Mouse (Mus musculus) heart, postnatal 0 days (tissue): ENCODE results near the gene Fgfr2. TPM values are rescaled to one million over a fixed set of nuclear protein-coding genes. Genes with fewer than 3 reads are reported as not detected.

Experiments
- ATAC-seq: fragments of 200-750 bp; cut with Nextera tagmentation; 2 replicates; pipeline ENCODE4 v1.8.0; 2017; ENCODE audit warnings: low read depth, moderate number of reproducible peaks, moderate library complexity; ENCODE audit not compliant: insufficient read depth
- DNase-seq: peaks from one replicate; pipeline ENCODE4 v3.0.0-alpha.2; 2016; ENCODE audit warnings: low spot score
- H3K27ac ChIP-seq: fragments of 300-500 bp; sonication (generic); 2 replicates; pipeline ENCODE4 v1.5.1; 2014; ENCODE audit warnings: low read depth, mild to moderate bottlenecking
- H3K27me3 ChIP-seq: fragments of 300-500 bp; sonication (generic); 2 replicates; pipeline ENCODE4 v1.6.1; 2014; ENCODE audit warnings: low read length, mixed read lengths; ENCODE audit not compliant: control insufficient read depth, insufficient read depth
- H3K36me3 ChIP-seq: fragments of 300-500 bp; sonication (generic); replicated peaks from 2 replicates; pipeline ENCODE4 v1.6.1; 2014; ENCODE audit warnings: low read length, mixed read lengths; ENCODE audit not compliant: control insufficient read depth, insufficient read depth
- H3K4me1 ChIP-seq: fragments of 300-500 bp; sonication (generic); 2 replicates; pipeline ENCODE4 v1.6.1; 2014; ENCODE audit warnings: antibody characterized with exemption; ENCODE audit not compliant: control insufficient read depth, insufficient read depth
- H3K4me2 ChIP-seq: fragments of 300-500 bp; sonication (generic); 2 replicates; pipeline ENCODE4 v1.6.1; 2014; ENCODE audit warnings: low read depth, mild to moderate bottlenecking, low read length, moderate library complexity
- H3K4me3 ChIP-seq: fragments of 300-500 bp; sonication (generic); 2 replicates; pipeline ENCODE4 v1.5.1; 2014; ENCODE audit warnings: low read depth, low read length
- H3K9ac ChIP-seq: fragments of 300-500 bp; sonication (generic); replicated peaks from 2 replicates; pipeline ENCODE4 v1.6.1; 2014; ENCODE audit warnings: low read depth, low read length, mixed read lengths
- H3K9me3 ChIP-seq: fragments of 300-500 bp; sonication (generic); replicated peaks from 2 replicates; pipeline ENCODE4 v1.6.1; 2016; ENCODE audit warnings: low read length; ENCODE audit not compliant: control insufficient read depth
- CTCF ChIP-seq: IDR thresholded peaks from 2 replicates; pipeline ENCODE4 v1.5.1; 2016; ENCODE audit warnings: antibody characterized with exemption, control low read depth, low read depth
- EP300 ChIP-seq: IDR thresholded peaks from 2 replicates; pipeline ENCODE4 v1.6.1; 2016; ENCODE audit warnings: antibody characterized with exemption, low read depth
- WGBS: fragments of 180-500 bp; shearing (Covaris S2); extraction: QIAGEN DNeasy Blood & Tissue Kit; methylation state at CpG from one replicate; pipeline ENCODE4 v1.1.7; 2014; 5-methylcytosine and 5-hydroxymethylcytosine counted together
- polyA plus RNA-seq: library from polyadenylated mRNA; unstranded; fragments of >200 nt; fragmentation: Nextera tagmentation; extraction: Ambion mirVana; gene quantifications from 2 replicates; pipeline ENCODE4 v1.2.1, GENCODE M21; 2015
- total RNA-seq: library from RNA; depleted of rRNA; stranded (reverse); fragments of >200 nt; gene quantifications from 2 replicates; pipeline ENCODE4 v1.2.3, GENCODE M21; 2014; ENCODE audit warnings: low replicate concordance

Fgfr2 gene
- total and polyA plus RNA-seq, 2 experiments from 2014 or later, result 3.8 to 11.5 TPM

GRCm38 (mm10) chr7:131722316-131722715, 1400.8 kb downstream of the Fgfr2 start:
- no peaks in the 10 kb centered on the region for H3K9me3 ChIP-seq
- TF ChIP-seq CTCF (no peak), EP300 (no peak)
- ATAC-seq (no peak), DNase-seq (no peak)
- no peak overlapping the region for H3K9ac ChIP-seq
- H3K27me3 ChIP-seq, result no peaks in the 10 kb centered on the region
- no peaks in the 10 kb centered on the region for H3K4me1 ChIP-seq
- H3K36me3 ChIP-seq, result no peaks in the 10 kb centered on the region
- H3K27ac ChIP-seq, result no peak overlapping the region
- H3K4me2 ChIP-seq, result no peak overlapping the region
- 69% methylated on average over 4 of the region's 4 CpGs for WGBS
- H3K4me3 ChIP-seq, result no peak overlapping the region

GRCm38 (mm10) chr7:131718280-131718679, 1404.9 kb downstream of the Fgfr2 start:
- DNase-seq (no peak), ATAC-seq (no peak)
- H3K4me2 ChIP-seq, result no peak overlapping the region
- H3K9ac ChIP-seq, result no peak overlapping the region
- WGBS, result 51% methylated on average over 3 of the region's 3 CpGs
- H3K9me3 ChIP-seq, result no peaks in the 10 kb centered on the region
- TF ChIP-seq CTCF (no peak), EP300 (no peak)
- no peaks in the 10 kb centered on the region for H3K4me1 ChIP-seq
- no peak overlapping the region for H3K4me3 ChIP-seq
- H3K27ac ChIP-seq, result no peak overlapping the region
- H3K36me3 ChIP-seq, result no peaks in the 10 kb centered on the region
- no peaks in the 10 kb centered on the region for H3K27me3 ChIP-seq

GRCm38 (mm10) chr7:131713076-131713475, 1410.1 kb downstream of the Fgfr2 start:
- no peak for ATAC-seq
- Histone ChIP-seq H3K36me3 (no peaks in the 10 kb centered on the region), H3K27me3 (no peaks in the 10 kb centered on the region), H3K9me3 (no peaks in the 10 kb centered on the region), H3K4me1 (no peaks in the 10 kb centered on the region), H3K4me3 (no peak overlapping the region), H3K4me2 (no peak overlapping the region), H3K9ac (no peak overlapping the region), H3K27ac (no peak overlapping the region)
- TF ChIP-seq CTCF, result no peak
- no peak for TF ChIP-seq EP300
- WGBS, result 84% methylated on average over 9 of the region's 9 CpGs
- no peak for DNase-seq

GRCm38 (mm10) chr7:131696889-131697288, 1426.3 kb downstream of the Fgfr2 start:
- no peak for DNase-seq
- WGBS, result 16% methylated on average over 3 of the region's 3 CpGs
- Histone ChIP-seq H3K4me2 (no peak overlapping the region), H3K27ac (no peak overlapping the region), H3K4me3 (no peak overlapping the region), H3K4me1 (no peaks in the 10 kb centered on the region), H3K27me3 (no peaks in the 10 kb centered on the region), H3K9me3 (no peaks in the 10 kb centered on the region), H3K36me3 (no peaks in the 10 kb centered on the region), H3K9ac (no peak overlapping the region)
- ATAC-seq, result no peak
- TF ChIP-seq EP300, result no peak
- TF ChIP-seq CTCF, result no peak

GRCm38 (mm10) chr7:131687324-131687723, 1435.8 kb downstream of the Fgfr2 start:
- no peak overlapping the region for H3K9ac ChIP-seq
- H3K27me3 ChIP-seq, result no peaks in the 10 kb centered on the region
- no peaks in the 10 kb centered on the region for H3K36me3 ChIP-seq
- no peak overlapping the region for H3K27ac ChIP-seq
- TF ChIP-seq CTCF, result no peak
- no peak for TF ChIP-seq EP300
- 81% methylated on average over 1 of the region's 1 CpGs for WGBS
- no peak overlapping the region for H3K4me3 ChIP-seq
- DNase-seq (no peak), ATAC-seq (no peak)
- H3K4me2 ChIP-seq, result no peak overlapping the region
- H3K4me1 ChIP-seq, result no peaks in the 10 kb centered on the region
- no peaks in the 10 kb centered on the region for H3K9me3 ChIP-seq

GRCm38 (mm10) chr7:131677126-131677525, 1446.0 kb downstream of the Fgfr2 start:
- Histone ChIP-seq H3K27me3 (no peaks in the 10 kb centered on the region), H3K9ac (no peak overlapping the region), H3K27ac (no peak overlapping the region), H3K4me3 (no peak overlapping the region), H3K9me3 (no peaks in the 10 kb centered on the region), H3K36me3 (no peaks in the 10 kb centered on the region), H3K4me2 (no peak overlapping the region), H3K4me1 (no peaks in the 10 kb centered on the region)
- ATAC-seq (no peak), DNase-seq (no peak)
- WGBS, result 87% methylated on average over 2 of the region's 2 CpGs
- TF ChIP-seq CTCF, result no peak
- no peak for TF ChIP-seq EP300
